Mouse (Mus musculus): ENCODE data around the gene Thap2. TPM values are rescaled to one million over a fixed set of nuclear protein-coding genes. Genes with fewer than 3 reads are reported as not detected.
A peak's percentile ranks its signal among the peaks of the same experiment; 100 is the strongest.

Gene Thap2
- 35.6 and 37.1 TPM in 2 replicates for polyA plus RNA-seq (2015; fragmentation: Nextera tagmentation; extraction: Ambion mirVana)

- H3K36me3 ChIP-seq (ENCODE audit: poor library complexity, severe bottlenecking): peaks cover 9% of the 10 kb centered on the region
- H3K4me1 ChIP-seq: peaks cover 56% of the 10 kb centered on the region
- H3K27ac ChIP-seq: peak within 1 kb of the TSS; percentile 98
- H3K27me3 ChIP-seq: no peaks in the 10 kb centered on the region
- peak within 1 kb of the TSS; percentile 75 for H3K4me2 ChIP-seq
- H3K9me3 ChIP-seq (replicated peaks): no peaks in the 10 kb centered on the region
- ATAC-seq: peak; percentile 98
- H3K4me3 ChIP-seq: peak within 1 kb of the TSS; percentile 90
- peak within 1 kb of the TSS; percentile 95 for H3K9ac ChIP-seq
- WGBS: under 1% methylated on average over 62 of the region's 65 CpGs
These were observed at the start of gene Thap2, which contains the start of gene Zfc3h1 for GRCm38 (mm10) chr10:115384221-115385017. Thap2 (minus strand) TSS chr10:115384443. Zfc3h1 (plus strand) TSS chr10:115384959.

GRCm38 (mm10) chr10:115425351-115425750 lies 41.1 kb upstream of the Thap2 start:
- no peak overlapping the region for H3K27ac ChIP-seq
- 51% methylated on average over 2 of the region's 2 CpGs for WGBS
- ATAC-seq: no peak
- no peaks in the 10 kb centered on the region for H3K27me3 ChIP-seq
- no peak overlapping the region for H3K4me3 ChIP-seq
- H3K36me3 ChIP-seq (ENCODE audit: poor library complexity, severe bottlenecking): peaks cover 64% of the 10 kb centered on the region
- no peak overlapping the region for H3K4me2 ChIP-seq
- H3K9ac ChIP-seq: no peak overlapping the region
- H3K9me3 ChIP-seq (replicated peaks): no peaks in the 10 kb centered on the region
- no peaks in the 10 kb centered on the region for H3K4me1 ChIP-seq

DNA sequence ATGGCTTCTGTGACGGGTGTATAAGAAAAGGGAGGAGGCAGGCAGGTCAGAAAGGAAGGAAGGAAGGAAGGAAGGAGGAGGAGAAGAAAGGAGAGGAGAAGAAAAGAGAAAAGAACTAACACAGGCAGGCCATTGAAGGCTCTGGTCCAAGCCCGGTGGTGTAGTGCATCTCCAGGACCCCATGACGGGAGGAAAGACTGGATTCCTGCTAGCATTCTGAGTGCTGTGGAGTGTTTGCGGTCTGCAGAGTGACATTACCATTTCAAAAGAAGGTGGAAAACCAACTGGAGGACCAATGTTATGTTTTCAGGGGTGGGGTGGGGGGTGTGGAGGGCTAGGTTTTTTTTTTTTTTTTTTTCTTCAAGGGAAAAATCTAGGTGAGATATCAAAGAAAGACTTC lies 37.7 kb upstream of the Thap2 start:
- 83% methylated on average over 4 of the region's 4 CpGs for WGBS
- no peaks in the 10 kb centered on the region for H3K27me3 ChIP-seq
- no peak overlapping the region for H3K4me2 ChIP-seq
- H3K36me3 ChIP-seq (ENCODE audit: poor library complexity, severe bottlenecking): peaks cover 56% of the 10 kb centered on the region
- no peaks in the 10 kb centered on the region for H3K9me3 ChIP-seq (replicated peaks)
- H3K9ac ChIP-seq: no peak overlapping the region
- H3K4me1 ChIP-seq: no peaks in the 10 kb centered on the region
- no peak for ATAC-seq
- no peak overlapping the region for H3K27ac ChIP-seq
- H3K4me3 ChIP-seq: no peak overlapping the region

- peaks cover 78% of the 10 kb centered on the region for H3K36me3 ChIP-seq (ENCODE audit: poor library complexity, severe bottlenecking)
- ATAC-seq: no peak
- WGBS: 85% methylated on average over 3 of the region's 3 CpGs
- no peaks in the 10 kb centered on the region for H3K4me1 ChIP-seq
- no peaks in the 10 kb centered on the region for H3K9me3 ChIP-seq (replicated peaks)
- H3K27ac ChIP-seq: no peak overlapping the region
- H3K4me3 ChIP-seq: no peak overlapping the region
- no peak overlapping the region for H3K9ac ChIP-seq
- H3K27me3 ChIP-seq: no peaks in the 10 kb centered on the region
- no peak overlapping the region for H3K4me2 ChIP-seq
These were observed 29.8 kb upstream of the Thap2 start for GRCm38 (mm10) chr10:115414056-115414455.

GRCm38 (mm10) chr10:115413496-115413895 lies 29.3 kb upstream of the Thap2 start:
- no peak overlapping the region for H3K9ac ChIP-seq
- H3K4me2 ChIP-seq: no peak overlapping the region
- no peaks in the 10 kb centered on the region for H3K9me3 ChIP-seq (replicated peaks)
- no peak for ATAC-seq
- no peak overlapping the region for H3K4me3 ChIP-seq
- H3K27me3 ChIP-seq: no peaks in the 10 kb centered on the region
- no peaks in the 10 kb centered on the region for H3K4me1 ChIP-seq
- no peak overlapping the region for H3K27ac ChIP-seq
- 91% methylated on average over 2 of the region's 2 CpGs for WGBS
- peaks cover 81% of the 10 kb centered on the region for H3K36me3 ChIP-seq (ENCODE audit: poor library complexity, severe bottlenecking)

GRCm38 (mm10) chr10:115406393-115406792 lies 22.1 kb upstream of the Thap2 start:
- H3K4me1 ChIP-seq: no peaks in the 10 kb centered on the region
- 65% methylated on average over 6 of the region's 6 CpGs for WGBS
- H3K4me2 ChIP-seq: no peak overlapping the region
- 0 out of 2 replicates have a peak, but pooled peaks have one; percentile 33 for ATAC-seq
- no peaks in the 10 kb centered on the region for H3K9me3 ChIP-seq (replicated peaks)
- H3K27me3 ChIP-seq: no peaks in the 10 kb centered on the region
- H3K36me3 ChIP-seq (ENCODE audit: poor library complexity, severe bottlenecking): peaks cover 63% of the 10 kb centered on the region
- H3K27ac ChIP-seq: no peak overlapping the region
- no peak overlapping the region for H3K9ac ChIP-seq
- H3K4me3 ChIP-seq: no peak overlapping the region

- Histone ChIP-seq H3K4me1 (peaks cover 27% of the 10 kb centered on the region), H3K27ac (no peak overlapping the region), H3K36me3 (ENCODE audit: poor library complexity, severe bottlenecking) (peaks cover 38% of the 10 kb centered on the region), H3K4me2 (no peak overlapping the region), H3K27me3 (no peaks in the 10 kb centered on the region), H3K9ac (no peak overlapping the region), H3K4me3 (no peak overlapping the region), H3K9me3 (replicated peaks) (no peaks in the 10 kb centered on the region)
- no peak for ATAC-seq
- WGBS: 100% methylated on average over 1 of the region's 1 CpGs
These were observed 7.7 kb upstream of the Thap2 start for GRCm38 (mm10) chr10:115391896-115392295.

GRCm38 (mm10) chr10:115391076-115391475 lies 6.8 kb upstream of the Thap2 start:
- Histone ChIP-seq H3K9me3 (replicated peaks) (no peaks in the 10 kb centered on the region), H3K9ac (no peak overlapping the region), H3K4me1 (peaks cover 35% of the 10 kb centered on the region), H3K4me2 (no peak overlapping the region), H3K36me3 (ENCODE audit: poor library complexity, severe bottlenecking) (peaks cover 38% of the 10 kb centered on the region), H3K4me3 (no peak overlapping the region), H3K27ac (no peak overlapping the region), H3K27me3 (no peaks in the 10 kb centered on the region)
- WGBS: 90% methylated on average over 4 of the region's 4 CpGs
- no peak for ATAC-seq

DNA sequence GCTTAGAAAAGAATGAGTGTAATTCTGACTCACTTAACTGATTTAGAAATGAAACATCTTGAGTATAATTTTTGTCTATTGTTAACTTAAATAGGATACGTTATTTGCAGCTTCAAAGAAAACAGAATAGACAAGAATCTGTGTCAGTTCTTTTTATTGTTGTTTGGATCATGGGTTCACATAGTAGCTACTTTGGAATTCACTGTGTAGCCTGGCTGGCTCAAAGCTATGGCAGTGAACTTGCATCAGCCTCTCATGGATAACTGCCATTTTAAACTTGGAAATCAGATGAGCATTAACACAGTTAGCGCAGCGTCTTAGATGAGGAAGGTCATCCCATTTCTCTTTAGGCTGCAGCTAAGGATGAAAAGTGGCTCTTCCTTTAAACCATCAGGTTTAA lies 3.6 kb upstream of the Thap2 start:
- Histone ChIP-seq H3K4me3 (no peak overlapping the region), H3K36me3 (ENCODE audit: poor library complexity, severe bottlenecking) (peaks cover 21% of the 10 kb centered on the region), H3K27ac (no peak overlapping the region), H3K27me3 (no peaks in the 10 kb centered on the region), H3K4me2 (peak overlapping the region; percentile 39), H3K4me1 (peaks cover 36% of the 10 kb centered on the region), H3K9ac (0 out of 2 replicates have a peak overlapping the region, but pooled peaks have one; percentile 31), H3K9me3 (replicated peaks) (no peaks in the 10 kb centered on the region)
- 87% methylated on average over 3 of the region's 3 CpGs for WGBS
- no peak for ATAC-seq

- peaks cover 14% of the 10 kb centered on the region for H3K36me3 ChIP-seq (ENCODE audit: poor library complexity, severe bottlenecking)
- H3K27me3 ChIP-seq: no peaks in the 10 kb centered on the region
- H3K9me3 ChIP-seq (replicated peaks): no peaks in the 10 kb centered on the region
- H3K4me1 ChIP-seq: peaks cover 56% of the 10 kb centered on the region
- H3K9ac ChIP-seq: peak overlapping the region; percentile 95
- ATAC-seq: peak; percentile 17
- peak overlapping the region; percentile 90 for H3K4me3 ChIP-seq
- peak overlapping the region; percentile 98 for H3K27ac ChIP-seq
- under 1% methylated on average over 101 of the region's 101 CpGs for WGBS
- H3K4me2 ChIP-seq: peak overlapping the region; percentile 75
These were observed 1.1 kb upstream of the Thap2 start for GRCm38 (mm10) chr10:115385018-115386002.

GRCm38 (mm10) chr10:115383644-115384220 lies 511 bp downstream of the Thap2 start:
- peaks cover 4% of the 10 kb centered on the region; the same call in 1 of the 2 replicates for H3K36me3 ChIP-seq (ENCODE audit: poor library complexity, severe bottlenecking)
- H3K27ac ChIP-seq: peak overlapping the region; percentile 98
- H3K4me1 ChIP-seq: peaks cover 51% of the 10 kb centered on the region
- H3K9ac ChIP-seq: peak overlapping the region; percentile 95
- under 1% methylated on average over 15 of the region's 15 CpGs for WGBS
- H3K4me3 ChIP-seq: peak overlapping the region; percentile 90
- H3K4me2 ChIP-seq: peak overlapping the region; percentile 75
- H3K9me3 ChIP-seq (replicated peaks): no peaks in the 10 kb centered on the region
- no peaks in the 10 kb centered on the region for H3K27me3 ChIP-seq
- ATAC-seq: no peak

Measured in forebrain, embryonic 13.5 days (tissue).